Mouse (Mus musculus): ENCODE measurements around the gene Ccl22. TPM values are rescaled to one million over a fixed set of nuclear protein-coding genes. Genes with fewer than 3 reads are reported as not detected.

Gene Ccl22
- polyA plus RNA-seq, 1 experiment from 2014 or later: not detected

DNA sequence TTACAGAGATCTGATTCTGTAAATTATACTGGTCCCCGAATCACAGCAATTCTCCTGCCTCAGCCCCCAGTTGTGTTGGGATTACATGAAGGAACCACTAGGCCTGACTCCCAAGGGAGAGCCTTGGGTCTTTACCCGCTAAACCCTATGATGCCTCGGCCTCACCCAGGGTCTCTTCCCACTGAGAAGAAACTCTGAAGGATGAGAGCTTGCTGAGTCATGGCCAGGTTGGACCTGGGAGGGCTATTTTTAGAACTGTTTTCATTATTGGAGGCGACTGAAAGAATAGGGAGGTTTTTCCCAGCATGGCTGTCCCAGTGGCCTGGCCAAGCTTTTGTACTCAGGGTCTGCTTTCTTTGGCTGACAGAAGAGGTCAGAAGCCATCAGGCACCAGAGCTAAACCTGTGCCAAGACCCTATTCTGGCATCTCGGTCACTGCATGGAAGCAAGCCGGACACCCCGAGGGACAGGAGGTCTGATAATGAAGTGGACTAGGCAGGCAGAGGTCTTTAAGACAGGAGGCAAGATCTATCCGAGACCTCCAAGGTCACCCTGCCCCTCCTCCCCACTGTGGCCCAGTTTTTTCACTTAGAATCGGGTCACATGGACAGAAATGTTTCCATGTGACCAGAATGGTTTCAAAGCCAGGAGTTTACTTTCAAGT, 38.5 kb upstream of the Ccl22 start:
- Histone ChIP-seq H3K4me1 (replicated peaks; ENCODE audit: control insufficient read depth, insufficient read depth) (no peaks in the 10 kb centered on the region), H3K27ac (replicated peaks) (no peak overlapping the region), H3K36me3 (ENCODE audit: control insufficient read depth, insufficient read depth, low read length) (no peaks in the 10 kb centered on the region), H3K9ac (ENCODE audit: low read length) (no peak overlapping the region), H3K9me3 (ENCODE audit: control insufficient read depth, low read length) (no peaks in the 10 kb centered on the region), H3K4me2 (replicated peaks; ENCODE audit: low read depth) (no peak overlapping the region), H3K4me3 (ENCODE audit: low read depth, low read length) (no peak overlapping the region), H3K27me3 (ENCODE audit: control insufficient read depth, insufficient read depth, low read length) (no peaks in the 10 kb centered on the region)
- ATAC-seq (ENCODE audit: low FRiP score, low TSS enrichment): no peak
- DNase-seq (ENCODE audit: low spot score): no peak
- TF ChIP-seq CTCF (IDR thresholded peaks at IDR 0.05; ENCODE audit: low read depth) (no peak), EP300 (optimal IDR thresholded peaks at IDR 0.05) (no peak)
- 64% methylated on average over 9 of the region's 9 CpGs for WGBS

DNA sequence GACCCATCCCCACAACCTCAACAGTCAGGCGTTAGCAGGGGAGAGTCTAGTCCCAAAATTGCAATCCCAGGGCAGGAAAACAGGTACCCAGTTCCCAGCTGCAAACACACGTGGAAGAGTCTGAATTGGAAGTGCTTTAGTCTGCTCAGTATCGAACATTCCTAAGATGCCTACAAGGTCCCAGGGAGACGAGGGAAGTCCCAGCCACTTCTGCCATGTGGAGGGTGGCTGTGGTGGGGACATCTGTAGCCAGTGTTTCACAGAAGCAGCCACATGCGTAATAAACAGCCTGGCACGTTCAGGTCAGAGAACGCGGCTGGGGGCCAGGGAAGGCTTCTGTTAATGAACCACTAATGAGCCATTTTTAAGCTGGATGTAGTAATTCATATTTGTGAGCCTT, 35.1 kb upstream of the Ccl22 start:
- Histone ChIP-seq H3K9me3 (ENCODE audit: control insufficient read depth, low read length) (no peaks in the 10 kb centered on the region), H3K27ac (replicated peaks) (no peak overlapping the region), H3K4me2 (replicated peaks; ENCODE audit: low read depth) (no peak overlapping the region), H3K27me3 (ENCODE audit: control insufficient read depth, insufficient read depth, low read length) (no peaks in the 10 kb centered on the region), H3K4me1 (replicated peaks; ENCODE audit: control insufficient read depth, insufficient read depth) (no peaks in the 10 kb centered on the region), H3K36me3 (ENCODE audit: control insufficient read depth, insufficient read depth, low read length) (no peaks in the 10 kb centered on the region), H3K9ac (ENCODE audit: low read length) (no peak overlapping the region), H3K4me3 (ENCODE audit: low read depth, low read length) (no peak overlapping the region)
- TF ChIP-seq CTCF (IDR thresholded peaks at IDR 0.05; ENCODE audit: low read depth) (no peak), EP300 (optimal IDR thresholded peaks at IDR 0.05) (no peak)
- 61% methylated on average over 8 of the region's 8 CpGs for WGBS
- ATAC-seq (ENCODE audit: low FRiP score, low TSS enrichment) (no peak), DNase-seq (ENCODE audit: low spot score) (no peak)

DNA sequence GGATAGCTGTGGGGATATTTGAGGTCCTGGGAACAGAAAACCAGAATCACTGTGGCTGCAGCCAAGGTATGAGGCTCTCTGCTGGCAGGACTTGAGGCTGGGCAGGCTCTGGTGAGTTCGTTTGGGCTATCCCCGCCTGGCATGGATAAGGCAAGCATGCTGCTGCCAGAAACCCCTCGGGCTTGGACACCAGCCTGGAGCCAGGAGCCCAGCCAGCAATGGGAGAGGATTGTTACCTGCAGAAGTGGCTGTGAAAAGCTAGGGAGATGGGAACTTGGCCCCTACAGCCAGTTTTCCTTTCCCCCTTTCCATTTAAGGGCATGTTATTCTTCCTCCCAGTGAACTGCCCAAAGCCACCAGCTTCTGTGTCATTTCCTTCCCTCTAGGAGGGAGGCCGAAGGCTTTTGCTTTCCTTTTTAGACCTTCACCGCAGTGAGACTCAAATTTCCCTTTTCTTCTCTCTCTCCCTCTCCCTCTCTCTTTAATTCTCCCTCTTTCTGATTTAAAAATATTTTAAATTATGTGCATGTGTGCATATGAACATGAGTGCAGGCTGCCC, 34.2 kb upstream of the Ccl22 start:
- Histone ChIP-seq H3K9me3 (ENCODE audit: control insufficient read depth, low read length) (no peaks in the 10 kb centered on the region), H3K9ac (ENCODE audit: low read length) (no peak overlapping the region), H3K4me2 (replicated peaks; ENCODE audit: low read depth) (no peak overlapping the region; the same call in 1 of the 2 replicates), H3K27me3 (ENCODE audit: control insufficient read depth, insufficient read depth, low read length) (no peaks in the 10 kb centered on the region), H3K4me3 (ENCODE audit: low read depth, low read length) (no peak overlapping the region), H3K27ac (replicated peaks) (peak overlapping the region; percentile 76), H3K4me1 (replicated peaks; ENCODE audit: control insufficient read depth, insufficient read depth) (no peaks in the 10 kb centered on the region), H3K36me3 (ENCODE audit: control insufficient read depth, insufficient read depth, low read length) (no peaks in the 10 kb centered on the region)
- TF ChIP-seq EP300 (optimal IDR thresholded peaks at IDR 0.05) (no peak), CTCF (IDR thresholded peaks at IDR 0.05; ENCODE audit: low read depth) (no peak)
- WGBS: 42% methylated on average over 5 of the region's 5 CpGs
- ATAC-seq (ENCODE audit: low FRiP score, low TSS enrichment) (no peak), DNase-seq (ENCODE audit: low spot score) (no peak)

DNA sequence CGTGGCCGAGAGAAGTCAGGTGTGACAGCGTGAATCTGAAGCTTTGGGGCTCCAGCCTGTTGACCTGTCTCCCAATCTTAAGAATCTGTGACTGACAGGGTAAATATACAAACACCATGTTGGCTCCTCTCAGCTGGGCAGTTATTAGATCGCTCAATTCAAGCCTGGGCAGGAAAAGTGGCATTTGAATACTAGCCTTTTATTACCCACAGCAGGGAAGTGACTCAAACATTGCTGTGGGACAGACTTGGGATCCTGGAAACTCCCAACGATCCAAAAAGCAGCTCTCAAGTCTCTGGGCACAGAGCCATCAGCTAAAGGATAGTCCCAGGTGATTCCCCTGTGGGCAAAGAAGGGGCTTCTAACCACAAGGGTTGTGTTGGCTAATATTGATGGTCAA, 30.8 kb upstream of the Ccl22 start:
- Histone ChIP-seq H3K27ac (replicated peaks) (no peak overlapping the region), H3K27me3 (ENCODE audit: control insufficient read depth, insufficient read depth, low read length) (no peaks in the 10 kb centered on the region), H3K4me3 (ENCODE audit: low read depth, low read length) (no peak overlapping the region), H3K9ac (ENCODE audit: low read length) (no peak overlapping the region), H3K4me2 (replicated peaks; ENCODE audit: low read depth) (no peak overlapping the region), H3K9me3 (ENCODE audit: control insufficient read depth, low read length) (no peaks in the 10 kb centered on the region), H3K36me3 (ENCODE audit: control insufficient read depth, insufficient read depth, low read length) (no peaks in the 10 kb centered on the region), H3K4me1 (replicated peaks; ENCODE audit: control insufficient read depth, insufficient read depth) (no peaks in the 10 kb centered on the region)
- ATAC-seq (ENCODE audit: low FRiP score, low TSS enrichment) (no peak), DNase-seq (ENCODE audit: low spot score) (no peak)
- TF ChIP-seq EP300 (optimal IDR thresholded peaks at IDR 0.05) (no peak), CTCF (IDR thresholded peaks at IDR 0.05; ENCODE audit: low read depth) (no peak)
- 43% methylated on average over 5 of the region's 5 CpGs for WGBS

DNA sequence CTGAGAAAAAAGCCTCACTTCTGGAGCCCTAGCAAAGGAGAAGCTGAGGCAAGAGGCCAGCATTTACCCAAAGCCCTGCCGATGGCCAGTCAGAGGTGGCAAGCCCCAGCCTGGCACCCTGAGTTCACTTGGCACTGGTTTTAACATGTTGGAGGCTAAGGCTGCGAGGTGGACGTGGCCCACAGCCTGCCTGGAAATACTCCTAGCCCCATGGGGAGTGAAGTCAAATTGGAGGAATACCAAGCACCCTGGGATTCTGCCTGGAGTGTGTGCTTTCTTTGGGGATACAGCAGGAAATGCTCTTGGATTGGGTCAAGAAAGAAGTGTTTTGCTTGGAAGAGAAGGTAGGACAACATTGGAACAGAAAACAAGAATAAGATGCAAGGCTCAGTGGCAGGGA, 29.5 kb upstream of the Ccl22 start:
- Histone ChIP-seq H3K27me3 (ENCODE audit: control insufficient read depth, insufficient read depth, low read length) (no peaks in the 10 kb centered on the region), H3K4me3 (ENCODE audit: low read depth, low read length) (no peak overlapping the region), H3K9me3 (ENCODE audit: control insufficient read depth, low read length) (no peaks in the 10 kb centered on the region), H3K27ac (replicated peaks) (no peak overlapping the region), H3K4me2 (replicated peaks; ENCODE audit: low read depth) (no peak overlapping the region), H3K36me3 (ENCODE audit: control insufficient read depth, insufficient read depth, low read length) (no peaks in the 10 kb centered on the region), H3K9ac (ENCODE audit: low read length) (no peak overlapping the region), H3K4me1 (replicated peaks; ENCODE audit: control insufficient read depth, insufficient read depth) (no peaks in the 10 kb centered on the region)
- 80% methylated on average over 3 of the region's 3 CpGs for WGBS
- TF ChIP-seq CTCF (IDR thresholded peaks at IDR 0.05; ENCODE audit: low read depth) (no peak), EP300 (optimal IDR thresholded peaks at IDR 0.05) (no peak)
- no peak for DNase-seq (ENCODE audit: low spot score)
- ATAC-seq (ENCODE audit: low FRiP score, low TSS enrichment): no peak

DNA sequence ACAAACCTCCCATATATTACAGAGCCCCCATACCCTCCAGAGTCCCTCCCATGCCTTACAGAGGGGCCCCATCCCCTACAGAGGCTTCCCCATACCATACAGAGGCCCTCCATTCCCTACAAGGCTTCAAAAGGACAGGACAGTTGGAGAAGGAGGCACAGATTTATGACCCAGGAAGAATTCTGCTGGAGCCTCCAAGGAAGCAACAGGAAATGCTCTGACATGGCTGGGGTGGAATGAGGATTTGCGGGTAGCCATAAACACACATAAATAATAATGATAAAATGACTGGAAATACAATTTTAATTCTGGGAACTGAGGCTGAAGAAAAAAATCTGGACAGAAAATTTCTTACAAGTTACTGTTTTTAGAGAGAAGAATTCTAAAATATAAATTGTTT, 28.5 kb upstream of the Ccl22 start:
- Histone ChIP-seq H3K9me3 (ENCODE audit: control insufficient read depth, low read length) (no peaks in the 10 kb centered on the region), H3K36me3 (ENCODE audit: control insufficient read depth, insufficient read depth, low read length) (no peaks in the 10 kb centered on the region), H3K9ac (ENCODE audit: low read length) (no peak overlapping the region), H3K4me1 (replicated peaks; ENCODE audit: control insufficient read depth, insufficient read depth) (no peaks in the 10 kb centered on the region), H3K27me3 (ENCODE audit: control insufficient read depth, insufficient read depth, low read length) (no peaks in the 10 kb centered on the region), H3K4me2 (replicated peaks; ENCODE audit: low read depth) (no peak overlapping the region), H3K4me3 (ENCODE audit: low read depth, low read length) (no peak overlapping the region), H3K27ac (replicated peaks) (no peak overlapping the region)
- TF ChIP-seq CTCF (IDR thresholded peaks at IDR 0.05; ENCODE audit: low read depth) (no peak), EP300 (optimal IDR thresholded peaks at IDR 0.05) (no peak)
- WGBS: 61% methylated on average over 1 of the region's 1 CpGs
- no peak for DNase-seq (ENCODE audit: low spot score)
- no peak for ATAC-seq (ENCODE audit: low FRiP score, low TSS enrichment)

All from stomach, postnatal 0 days (tissue).